ENCODE assay signal across 10 mouse cellular contexts in the genomic region with DNA sequence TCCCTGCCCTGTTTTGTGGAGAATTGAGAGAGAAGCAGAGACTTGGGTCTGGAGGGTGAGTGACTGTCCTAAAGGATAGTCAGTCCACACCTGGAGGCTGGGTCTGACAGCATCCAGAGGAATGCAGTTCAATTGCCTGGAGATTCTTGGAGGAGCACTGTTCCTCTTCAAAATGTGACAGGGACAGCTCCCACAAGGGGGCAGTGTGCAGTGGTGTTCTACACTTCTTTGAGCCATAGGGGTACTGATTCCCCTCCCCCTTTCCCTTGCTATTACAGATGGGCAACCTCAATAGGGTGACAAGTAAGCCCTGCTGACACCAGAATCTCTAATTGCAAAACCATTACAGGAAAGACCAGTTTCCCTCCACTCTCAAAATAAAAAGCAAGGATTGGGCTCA.
DNase-seq lines count a peak whose midpoint lies in the region; TF ChIP-seq lines count a peak whose summit lies in the region.
"Had no signal": no experiment of that assay in that cellular context is flagged by ENCODE, and none has a peak within 500 bp of the region (broad histone marks: within the 10 kb centered on the region; RNA-seq: fewer than 3 reads in every experiment).

No protein-coding gene starts in this region.

- no peak overlapping the region for H3K27ac ChIP-seq in gastrocnemius, adult 2 months
- H3K27ac ChIP-seq in CH12.LX (ENCODE audit: insufficient read depth, low read depth), result no peak overlapping the region

- TF ChIP-seq RAD21 in CH12.LX (IDR thresholded peaks at IDR 0.05; ENCODE audit: low read depth, low read length), result peak; percentile 19

- H3K36me3 ChIP-seq in CH12.LX (replicated peaks in 1 of 2; ENCODE audit: control insufficient read depth in 1 of 2, insufficient read depth in 1 of 2, low read length in 1 of 2), result no peaks in the 10 kb centered on the region
- H3K36me3 ChIP-seq: G1E had no signal

- TF ChIP-seq CTCF in gastrocnemius, adult 2 months (IDR thresholded peaks at IDR 0.05), result peak; percentile 16; the same call in 1 of the 2 replicates
- peak in 1 of 2 experiments; percentile 61; a peak in 2 of 4 replicates for TF ChIP-seq CTCF in CH12.LX (conservative IDR thresholded peaks at IDR 0.05 in 1 of 2, IDR thresholded peaks at IDR 0.05 in 1 of 2; ENCODE audit: low read depth in 2 of 2, low read length in 2 of 2)

- no peak for TF ChIP-seq POLR2A in CH12.LX (IDR thresholded peaks at IDR 0.05; ENCODE audit: low read depth, low read length)

- no peak overlapping the region for H3K4me2 ChIP-seq in CH12.LX (ENCODE audit: insufficient read depth, low read depth, poor library complexity, severe bottlenecking)

- H3K27me3 ChIP-seq in CH12.LX (replicated peaks), result no peaks in the 10 kb centered on the region

- intact Hi-C loops in gastrocnemius, adult 2 months (cut with DNase I), result no loop called here
- intact Hi-C loops in left cerebral cortex, postnatal 4 days (cut with DNase I), result no loop called here
- intact Hi-C loops in left cerebral cortex, postnatal 36 days (cut with DNase I), result loop anchor here (10.0 kb wide), 1 partner anchor 68 kb away; a partner anchor contains a TSS

- no peaks in the 10 kb centered on the region for H3K9me3 ChIP-seq in CH12.LX (replicated peaks; ENCODE audit: low read length)
- H3K9me3 ChIP-seq: G1E had no signal

- no peaks in the 10 kb centered on the region for H3K79me2 ChIP-seq in CH12.LX (replicated peaks; ENCODE audit: control insufficient read depth, extremely low read depth, insufficient read depth, poor library complexity, severe bottlenecking)

- TF ChIP-seq EP300 in CH12.LX (IDR thresholded peaks at IDR 0.05; ENCODE audit: low read length), result no peak

- no peaks in the 10 kb centered on the region for H3K4me1 ChIP-seq in CH12.LX (ENCODE audit: control insufficient read depth in 1 of 2, insufficient read depth in 2 of 2)

- no peak overlapping the region for H3K4me3 ChIP-seq in gastrocnemius, adult 2 months
- H3K4me3 ChIP-seq in CH12.LX (replicated peaks in 1 of 3; ENCODE audit: low read depth in 2 of 3, low read length in 2 of 3, poor library complexity in 1 of 3), result no peak overlapping the region

- no peak for DNase-seq in gastrocnemius, adult 2 months
- DNase-seq in gastrocnemius, postnatal 25 days, result no peak
- DNase-seq in left cerebral cortex, postnatal 4 days, result peak; percentile 17
- no peak for DNase-seq in left cerebral cortex, postnatal 36 days (ENCODE audit: low spot score in 2 of 2)
- DNase-seq in CH12.LX (ENCODE audit: extremely low read depth), result peak; percentile 23
- DNase-seq in embryo, embryonic 10 days (ENCODE audit: low spot score), result peak; percentile 4
- no peak for DNase-seq in MN1 (ENCODE audit: low spot score)
- no peak for DNase-seq in left cerebral cortex, adult 8-10 months (ENCODE audit: low spot score in 2 of 2)
- DNase-seq: cerebellum, adult 9-10 months had no signal

- dilution Hi-C loops in CH12.LX (cut with MboI; ENCODE audit: extremely low pct_ligation_motif_present, extremely low pct_unique_long_range_greater_than_20kb, low sequenced_read_pairs), result no loop called here

- in situ Hi-C loops in CH12.LX (cut with MboI; ENCODE audit: low pct_ligation_motif_present, low pct_unique_long_range_greater_than_20kb, low sequenced_read_pairs), result no loop called here

- H3K9ac ChIP-seq in CH12.LX (ENCODE audit: insufficient read depth, low read depth), result no peak overlapping the region

TF ChIP-seq in CH12.LX, 34 proteins besides CTCF, POLR2A, EP300 and RAD21:
- 0 out of 2 replicates have a peak, but pooled peaks have one; percentile 32 for TF ChIP-seq CHD2 (IDR thresholded peaks at IDR 0.05; ENCODE audit: low read length)
- TF ChIP-seq JUND (conservative IDR thresholded peaks at IDR 0.05; ENCODE audit: low read depth, low read length), result no peak
- peak; percentile 57 for TF ChIP-seq SMC3 (IDR thresholded peaks at IDR 0.05; ENCODE audit: low read depth, low read length)

Comparison
In these comparisons a context has a peak if more than half of its experiments do, and no peak if none do; other contexts are left out.
1. DNase-seq: peak in left cerebral cortex, postnatal 4 days (single experiment), CH12.LX (single experiment) and embryo, embryonic 10 days (single experiment); none in gastrocnemius, adult 2 months (single experiment), gastrocnemius, postnatal 25 days (single experiment), left cerebral cortex, postnatal 36 days (0 of 2), MN1 (single experiment) and left cerebral cortex, adult 8-10 months (0 of 2).